Mouse (Mus musculus) lung, embryonic 16.5 days (tissue): ENCODE measurements around the gene Trim50. TPM values are rescaled to one million over a fixed set of nuclear protein-coding genes. Genes with fewer than 3 reads are reported as not detected.
A peak's percentile ranks its signal among the peaks of the same experiment; 100 is the strongest.

Experiments used
- ATAC-seq: fragments of 200-750 bp; cut with Nextera tagmentation; 2 replicates; pipeline ENCODE4 v1.8.0; 2017; ENCODE audit warnings: low read depth, mild to moderate bottlenecking, moderate library complexity
- H3K27ac ChIP-seq: fragments of 300-500 bp; sonication (generic); 2 replicates; pipeline ENCODE4 v1.5.1; 2014; ENCODE audit warnings: mild to moderate bottlenecking, control low read depth, low read length
- H3K27me3 ChIP-seq: fragments of 300-500 bp; sonication (generic); 2 replicates; pipeline ENCODE4 v1.6.1; 2014; ENCODE audit warnings: low read depth, low read length, mixed read lengths; ENCODE audit not compliant: control insufficient read depth, insufficient read depth
- H3K36me3 ChIP-seq: fragments of 300-500 bp; sonication (generic); 2 replicates; pipeline ENCODE4 v1.6.1; 2014; ENCODE audit warnings: low read length; ENCODE audit not compliant: control insufficient read depth, insufficient read depth
- H3K4me1 ChIP-seq: fragments of 300-500 bp; sonication (generic); replicated peaks from 2 replicates; pipeline ENCODE4 v1.6.1; 2014; ENCODE audit warnings: low read length, mixed read lengths; ENCODE audit not compliant: control insufficient read depth, insufficient read depth
- H3K4me2 ChIP-seq: fragments of 300-500 bp; sonication (generic); 2 replicates; pipeline ENCODE4 v1.6.1; 2014; ENCODE audit warnings: low read depth, low read length, control low read depth
- H3K4me3 ChIP-seq: fragments of 300-500 bp; sonication (generic); 2 replicates; pipeline ENCODE4 v1.5.1; 2014; ENCODE audit warnings: mild to moderate bottlenecking, low read length, control low read depth
- H3K9ac ChIP-seq: fragments of 300-500 bp; sonication (generic); 2 replicates; pipeline ENCODE4 v1.6.1; 2014; ENCODE audit warnings: low read length, control low read depth
- H3K9me3 ChIP-seq: fragments of 300-500 bp; sonication (generic); 2 replicates; pipeline ENCODE4 v1.6.1; 2016; ENCODE audit warnings: low read length; ENCODE audit not compliant: control insufficient read depth
- WGBS: fragments of 180-500 bp; shearing (Covaris S2); extraction: QIAGEN DNeasy Blood & Tissue Kit; methylation state at CpG from one replicate; pipeline ENCODE4 v1.1.7; 2014; 5-methylcytosine and 5-hydroxymethylcytosine counted together
- polyA plus RNA-seq: library from polyadenylated mRNA; unstranded; fragments of >200 nt; fragmentation: Nextera tagmentation; extraction: Ambion mirVana; gene quantifications from 2 replicates; pipeline ENCODE4 v1.2.1, GENCODE M21; 2015

Trim50 gene
- polyA plus RNA-seq, 1 experiment from 2014 or later: not detected

GRCm38 (mm10) chr5:135376341-135376740 is 23.2 kb downstream of the Trim50 start:
- H3K4me3 ChIP-seq: no peak overlapping the region
- no peak overlapping the region for H3K4me2 ChIP-seq
- WGBS: 58% methylated on average over 2 of the region's 2 CpGs
- ATAC-seq: no peak
- H3K36me3 ChIP-seq: peaks cover 65% of the 10 kb centered on the region
- H3K27ac ChIP-seq: no peak overlapping the region
- no peak overlapping the region for H3K9ac ChIP-seq
- H3K27me3 ChIP-seq: no peaks in the 10 kb centered on the region
- H3K4me1 ChIP-seq: no peaks in the 10 kb centered on the region; the same call in 1 of the 2 replicates
- no peaks in the 10 kb centered on the region for H3K9me3 ChIP-seq

GRCm38 (mm10) chr5:135380681-135381080 is 27.6 kb downstream of the Trim50 start:
- WGBS: 92% methylated on average over 4 of the region's 4 CpGs
- no peak overlapping the region for H3K27ac ChIP-seq
- H3K36me3 ChIP-seq: peaks cover 79% of the 10 kb centered on the region
- H3K4me2 ChIP-seq: no peak overlapping the region
- H3K27me3 ChIP-seq: no peaks in the 10 kb centered on the region
- H3K4me3 ChIP-seq: no peak overlapping the region
- H3K9ac ChIP-seq: no peak overlapping the region
- no peaks in the 10 kb centered on the region for H3K9me3 ChIP-seq
- H3K4me1 ChIP-seq: no peaks in the 10 kb centered on the region
- ATAC-seq: no peak

- H3K27ac ChIP-seq: no peak overlapping the region
- H3K9ac ChIP-seq: no peak overlapping the region
- H3K27me3 ChIP-seq: no peaks in the 10 kb centered on the region
- H3K9me3 ChIP-seq: no peaks in the 10 kb centered on the region
- no peak overlapping the region for H3K4me3 ChIP-seq
- no peak for ATAC-seq
- no peaks in the 10 kb centered on the region for H3K4me1 ChIP-seq
- no peak overlapping the region for H3K4me2 ChIP-seq
- H3K36me3 ChIP-seq: peaks cover 74% of the 10 kb centered on the region
- 91% methylated on average over 10 of the region's 10 CpGs for WGBS
Measured at GRCm38 (mm10) chr5:135381356-135381925, 28.3 kb downstream of the Trim50 start.

GRCm38 (mm10) chr5:135382746-135383145 is 29.7 kb downstream of the Trim50 start:
- no peak overlapping the region for H3K4me3 ChIP-seq
- peaks cover 80% of the 10 kb centered on the region for H3K36me3 ChIP-seq
- no peak overlapping the region for H3K27ac ChIP-seq
- no peak overlapping the region for H3K4me2 ChIP-seq
- no peak overlapping the region for H3K9ac ChIP-seq
- 88% methylated on average over 7 of the region's 7 CpGs for WGBS
- no peak for ATAC-seq
- no peaks in the 10 kb centered on the region for H3K27me3 ChIP-seq
- H3K4me1 ChIP-seq: no peaks in the 10 kb centered on the region
- H3K9me3 ChIP-seq: no peaks in the 10 kb centered on the region

- WGBS: 79% methylated on average over 10 of the region's 10 CpGs
- no peak for ATAC-seq
- H3K4me1 ChIP-seq: no peaks in the 10 kb centered on the region
Measured at GRCm38 (mm10) chr5:135383771-135384170, 30.7 kb downstream of the Trim50 start.

GRCm38 (mm10) chr5:135394004-135394823 is 41.1 kb downstream of the Trim50 start, which contains the start of gene Pom121:
Gene Pom121, minus strand, starts transcription at chr5:135394546.
- Histone ChIP-seq H3K4me2 (peak within 1 kb of the TSS; percentile 85), H3K4me1 (peaks cover 12% of the 10 kb centered on the region), H3K36me3 (peaks cover 18% of the 10 kb centered on the region), H3K27me3 (no peaks in the 10 kb centered on the region), H3K27ac (peak within 1 kb of the TSS; percentile 85), H3K9me3 (no peaks in the 10 kb centered on the region), H3K4me3 (peak within 1 kb of the TSS; percentile 97), H3K9ac (peak within 1 kb of the TSS; percentile 99)
- under 1% methylated on average over 98 of the region's 110 CpGs for WGBS
- ATAC-seq: peak; percentile 94

More at GRCm38 (mm10) chr5:135383771-135384170, 30.7 kb downstream of the Trim50 start:
- Histone ChIP-seq H3K9me3 (no peaks in the 10 kb centered on the region), H3K36me3 (peaks cover 80% of the 10 kb centered on the region), H3K4me2 (no peak overlapping the region), H3K27me3 (no peaks in the 10 kb centered on the region), H3K4me3 (no peak overlapping the region), H3K9ac (no peak overlapping the region), H3K27ac (no peak overlapping the region)

- Histone ChIP-seq H3K27ac (no peak overlapping the region), H3K9me3 (no peaks in the 10 kb centered on the region), H3K4me3 (no peak overlapping the region), H3K36me3 (peaks cover 12% of the 10 kb centered on the region), H3K4me1 (peaks cover 12% of the 10 kb centered on the region), H3K27me3 (no peaks in the 10 kb centered on the region), H3K4me2 (no peak overlapping the region), H3K9ac (no peak overlapping the region)
- ATAC-seq: no peak
- 44% methylated on average over 5 of the region's 5 CpGs for WGBS
Measured at GRCm38 (mm10) chr5:135395826-135396225, 42.7 kb downstream of the Trim50 start.

GRCm38 (mm10) chr5:135399382-135399781 is 46.3 kb downstream of the Trim50 start:
- Histone ChIP-seq H3K27me3 (no peaks in the 10 kb centered on the region), H3K4me3 (no peak overlapping the region), H3K27ac (no peak overlapping the region), H3K9ac (no peak overlapping the region), H3K4me1 (peaks cover 4% of the 10 kb centered on the region), H3K9me3 (no peaks in the 10 kb centered on the region), H3K36me3 (no peaks in the 10 kb centered on the region), H3K4me2 (no peak overlapping the region)
- 40% methylated on average over 6 of the region's 6 CpGs for WGBS
- ATAC-seq: no peak

GRCm38 (mm10) chr5:135400244-135400643 is 47.1 kb downstream of the Trim50 start:
- peak; percentile 79 for ATAC-seq
- H3K27me3 ChIP-seq: no peaks in the 10 kb centered on the region
- H3K9me3 ChIP-seq: no peaks in the 10 kb centered on the region
- H3K27ac ChIP-seq: no peak overlapping the region
- no peak overlapping the region for H3K9ac ChIP-seq
- WGBS: 3% methylated on average over 2 of the region's 2 CpGs
- no peak overlapping the region for H3K4me2 ChIP-seq
- H3K36me3 ChIP-seq: no peaks in the 10 kb centered on the region
- no peaks in the 10 kb centered on the region for H3K4me1 ChIP-seq
- no peak overlapping the region for H3K4me3 ChIP-seq
